Mouse (Mus musculus): ENCODE data around the gene Pycr1. TPM values are rescaled to one million over a fixed set of nuclear protein-coding genes. Genes with fewer than 3 reads are reported as not detected.

Gene Pycr1
- total RNA-seq, 2 experiments from 2014 or later, result 5.1 to 5.2 TPM

DNA sequence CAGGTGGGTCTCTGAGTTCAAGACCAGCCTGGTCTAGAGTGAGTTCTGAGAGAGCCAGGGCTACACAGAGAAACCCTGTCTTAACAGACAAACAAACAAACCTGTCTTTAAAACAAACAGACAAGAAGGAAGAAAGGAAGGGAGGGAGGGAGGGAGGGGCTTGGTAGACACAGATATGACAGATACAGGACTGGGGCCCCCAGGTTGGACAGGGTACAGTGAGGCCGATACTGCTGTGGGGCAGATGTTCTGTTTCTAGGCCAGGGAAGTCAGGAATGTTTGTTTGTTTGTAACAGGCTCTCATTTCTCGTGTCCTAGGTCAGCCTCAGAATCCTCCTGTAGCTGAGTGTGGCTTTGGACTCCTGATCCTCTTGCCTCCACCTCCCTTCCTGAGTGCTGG, 40.0 kb downstream of the Pycr1 start:
- DNase-seq, result no peak

DNA sequence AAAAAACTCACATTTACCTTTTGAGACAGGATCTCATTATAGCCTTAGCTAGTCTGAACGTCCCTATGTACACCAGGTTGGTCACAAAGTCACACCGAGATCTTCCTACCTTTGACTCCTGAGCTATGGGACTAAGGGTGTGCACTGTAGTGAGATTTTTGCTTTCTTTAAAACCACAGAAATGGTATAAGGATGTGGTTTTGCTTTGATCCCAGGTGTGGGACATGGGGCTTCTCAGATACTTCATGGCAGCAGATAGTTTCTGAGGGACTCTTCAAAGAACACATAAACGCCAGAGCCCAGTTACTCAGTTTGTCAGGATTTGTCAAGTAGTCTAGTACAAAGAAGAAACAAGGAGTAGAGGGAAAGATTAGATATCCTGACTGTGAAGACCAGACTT, 42.9 kb downstream of the Pycr1 start:
- no peak for DNase-seq

DNA sequence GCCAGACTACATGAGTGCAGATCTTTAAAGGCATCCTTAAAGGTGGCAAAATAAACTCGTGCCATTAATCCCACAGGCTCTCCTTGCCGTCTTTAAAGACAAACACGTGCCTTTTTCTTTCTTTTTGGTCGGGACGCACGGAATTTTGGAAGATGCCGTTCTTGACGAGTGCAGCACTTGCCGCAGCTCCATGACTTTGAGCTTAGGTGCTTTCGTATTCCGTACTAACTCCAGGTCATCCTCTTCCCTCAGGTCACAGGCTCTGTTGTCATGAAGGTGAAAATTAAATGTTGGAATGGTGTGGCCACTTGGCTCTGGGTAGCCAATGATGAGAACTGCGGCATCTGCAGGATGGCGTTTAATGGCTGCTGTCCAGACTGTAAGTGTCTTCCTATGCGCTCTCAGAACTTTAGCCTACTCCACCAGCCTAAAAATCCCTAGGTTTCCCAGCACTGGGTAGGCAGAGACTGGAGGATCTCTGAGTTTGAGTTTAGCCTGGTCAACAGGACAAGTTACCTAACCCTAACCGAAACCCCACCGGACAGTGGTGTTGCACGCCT, 44.5 kb downstream of the Pycr1 start:
- DNase-seq, result no peak

DNA sequence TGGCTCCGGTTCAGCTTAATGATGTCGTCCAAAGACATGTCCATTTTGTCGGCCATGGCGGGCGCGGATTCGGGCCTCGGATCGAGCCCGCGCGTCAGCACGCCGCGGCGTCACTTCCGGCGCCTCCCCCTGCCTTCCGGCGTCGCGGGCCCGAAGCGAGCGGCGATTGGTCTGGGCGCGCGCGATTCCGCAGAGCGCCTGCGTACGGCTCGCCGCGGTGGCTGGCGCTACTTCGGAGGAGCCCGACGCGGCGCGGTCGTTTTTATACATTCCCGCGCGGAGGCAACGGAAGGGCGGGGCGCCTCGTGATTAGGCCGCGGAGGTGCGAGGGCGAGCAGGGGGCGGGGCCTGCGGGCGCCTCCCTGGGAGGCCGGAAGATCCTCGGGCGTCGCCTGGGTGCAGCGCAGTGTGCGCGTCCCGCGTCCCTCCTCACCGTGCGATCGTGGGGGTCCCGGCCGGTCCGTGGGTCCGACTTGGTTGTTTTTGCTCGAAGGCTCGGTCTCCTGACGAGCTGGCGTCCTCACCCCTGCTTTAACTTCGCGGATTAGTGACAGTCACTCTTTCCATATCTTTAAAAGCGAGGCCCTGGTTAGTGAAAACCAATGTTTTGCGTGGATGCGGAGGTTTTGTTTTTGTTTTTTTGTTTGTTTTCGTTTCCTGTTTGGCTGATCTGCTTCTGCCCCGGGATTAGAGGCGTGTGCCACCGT, 45.1 kb downstream of the Pycr1 start, which contains the start of the genes Alyref and Anapc11:
TSS of gene Alyref (minus strand) at position 83 of the 707 bp plus-strand sequence.
TSS of gene Anapc11 (plus strand) at position 139 of the 707 bp plus-strand sequence.
- peak; percentile 96 for DNase-seq

DNA sequence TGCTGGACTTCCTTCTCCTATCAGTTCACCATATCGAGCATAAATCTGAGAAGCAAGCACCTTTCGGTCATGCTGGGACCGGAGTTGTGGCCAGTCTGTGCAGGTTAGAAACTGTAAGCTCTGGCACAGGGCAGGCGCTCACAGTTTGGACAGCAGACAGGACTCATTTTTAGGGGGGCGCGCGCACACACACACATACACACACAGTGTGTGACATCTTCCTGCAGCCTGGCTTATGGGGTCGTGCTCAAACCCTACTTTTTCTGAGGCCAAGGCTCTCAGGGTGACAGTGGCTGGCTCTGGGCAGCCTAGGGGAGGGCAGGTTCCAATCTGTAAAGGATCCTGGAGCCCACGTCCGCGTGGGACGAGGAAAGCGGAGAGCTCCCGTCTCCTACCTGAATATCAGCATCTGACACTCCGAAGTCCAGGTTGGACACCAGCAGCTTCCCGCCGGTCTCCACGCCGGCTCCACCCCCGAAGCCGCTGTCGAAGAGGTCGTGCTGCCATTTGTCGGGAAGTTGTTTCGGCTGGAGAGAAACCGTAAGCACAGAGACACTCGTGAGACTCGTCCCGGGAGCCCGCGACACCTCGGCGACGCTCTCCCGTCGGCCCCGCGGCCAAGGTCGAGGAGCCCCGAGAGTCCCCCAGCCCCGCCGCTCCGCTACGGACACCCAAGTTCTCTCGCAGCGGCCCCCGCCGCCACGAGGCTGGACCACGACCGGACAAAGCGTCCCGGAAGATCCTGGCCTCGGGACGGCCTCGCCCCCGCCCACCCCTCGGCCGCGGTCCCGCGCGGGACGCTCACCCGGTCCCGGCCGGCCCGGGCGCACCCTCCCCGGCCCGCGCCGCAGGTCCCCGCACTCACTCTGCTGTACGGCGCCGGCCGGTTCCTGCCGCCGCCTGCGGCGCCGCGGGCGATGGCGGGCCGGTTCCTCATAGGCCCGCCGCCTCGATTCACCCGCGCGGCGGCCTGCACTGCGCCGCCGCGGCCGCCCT, 46.0 kb downstream of the Pycr1 start:
- no peak for DNase-seq

DNA sequence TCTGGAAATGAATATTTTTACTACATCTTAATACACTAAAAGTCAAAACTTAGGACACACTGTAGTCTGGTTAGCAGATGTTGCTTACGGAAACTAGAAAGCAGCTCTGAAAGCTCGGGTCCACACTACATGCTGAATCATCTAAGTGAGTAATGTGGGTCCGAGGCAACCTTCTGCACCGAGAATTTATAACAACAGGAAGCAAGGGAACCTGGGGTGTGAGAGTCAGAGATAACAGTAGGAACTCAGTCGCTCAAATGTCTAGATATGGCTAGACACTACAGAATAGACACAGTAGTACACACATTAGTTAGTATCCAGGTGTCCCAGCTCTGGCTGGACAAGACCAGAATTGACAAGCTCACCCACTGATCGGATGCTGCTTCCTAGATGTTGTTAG, 55.0 kb downstream of the Pycr1 start:
- DNase-seq, result no peak

Small RNAs within 50 kb of the gene (microRNA-seq; reads per million reads assigned to microRNA genes)
- gene Mir6936, result not detected

Other genes starting within 250 kb of the Pycr1 start
- gene Nploc4, start 206.1 kb downstream of the Pycr1 start, total RNA-seq (2021), result 10 to 100 TPM; 59.7 to 67.0 TPM
- 1 to 10 TPM in 1 of 2 experiments, under 1 TPM in 1; 0.30 to 2.6 TPM for gene Tspan10, start 201.1 kb downstream of the Pycr1 start, total RNA-seq (2021)
- gene Pde6g, start 190.3 kb downstream of the Pycr1 start, total RNA-seq (2021), result under 1 TPM in 1 of 2 experiments, not detected in 1; 0.94 TPM
- 10 to 100 TPM; 59.0 to 82.0 TPM for gene Oxld1, start 185.7 kb downstream of the Pycr1 start, total RNA-seq (2021)
- 10 to 100 TPM; 16.1 to 18.8 TPM for gene Ccdc137, start 185.7 kb downstream of the Pycr1 start, total RNA-seq (2021)
- 10 to 100 TPM; 20.6 to 20.9 TPM for gene Arl16, start 176.2 kb downstream of the Pycr1 start, total RNA-seq (2021)
- gene Mrpl12, start 159.2 kb downstream of the Pycr1 start, total RNA-seq (2021), result 100 to 1,000 TPM; 179 to 189 TPM
- 10 to 100 TPM; 58.5 to 60.9 TPM for gene Slc25a10, start 151.9 kb downstream of the Pycr1 start, total RNA-seq (2021)
- gene Gcgr, start 113.1 kb downstream of the Pycr1 start, total RNA-seq (2021), result 10 to 100 TPM in 1 of 2 experiments, 1 to 10 TPM in 1; 9.6 to 15.7 TPM
- 10 to 100 TPM; 60.0 to 62.2 TPM for gene Mcrip1, start 94.0 kb downstream of the Pycr1 start, total RNA-seq (2021)
- 10 to 100 TPM in 1 of 2 experiments, 1 to 10 TPM in 1; 7.1 to 21.8 TPM for gene Ppp1r27, start 92.6 kb downstream of the Pycr1 start, total RNA-seq (2021)
- gene P4hb, start 70.5 kb downstream of the Pycr1 start, total RNA-seq (2021), result 100 to 1,000 TPM; 424 to 571 TPM
- gene Arhgdia, start 62.1 kb downstream of the Pycr1 start, total RNA-seq (2021), result 100 to 1,000 TPM; 281 to 286 TPM
- gene Alyref, start 45.4 kb downstream of the Pycr1 start, total RNA-seq (2021), result 100 to 1,000 TPM; 112 to 114 TPM
- 10 to 100 TPM; 73.1 to 86.4 TPM for gene Anapc11, start 45.3 kb downstream of the Pycr1 start, total RNA-seq (2021)
- 1 to 10 TPM; 1.0 to 1.3 TPM for gene Npb, start 35.3 kb downstream of the Pycr1 start, total RNA-seq (2021)
- gene Pcyt2, start 25.8 kb downstream of the Pycr1 start, total RNA-seq (2021), result 100 to 1,000 TPM; 144 to 150 TPM
- gene Sirt7, start 18.5 kb downstream of the Pycr1 start, total RNA-seq (2021), result 10 to 100 TPM; 33.2 to 40.3 TPM
- gene Mafg, start 10.2 kb downstream of the Pycr1 start, total RNA-seq (2021), result 10 to 100 TPM; 41.1 to 46.5 TPM
- gene Myadml2, start 4.4 kb upstream of the Pycr1 start, total RNA-seq (2021), result 1 to 10 TPM; 3.2 to 7.6 TPM
- gene Notum, start 17.4 kb upstream of the Pycr1 start, total RNA-seq (2021), result 10 to 100 TPM; 12.4 to 13.3 TPM
- 10 to 100 TPM; 67.9 to 81.5 TPM for gene Aspscr1, start 29.2 kb upstream of the Pycr1 start, total RNA-seq (2021)
- gene Cenpx, start 70.0 kb upstream of the Pycr1 start, total RNA-seq (2021), result 10 to 100 TPM; 47.6 to 51.3 TPM
- 10 to 100 TPM; 20.0 to 27.4 TPM for gene Lrrc45, start 70.2 kb upstream of the Pycr1 start, total RNA-seq (2021)
- gene Rac3, start 77.7 kb upstream of the Pycr1 start, total RNA-seq (2021), result 1 to 10 TPM; 3.8 to 9.5 TPM
- 10 to 100 TPM; 33.0 to 37.3 TPM for gene Dcxr, start 83.5 kb upstream of the Pycr1 start, total RNA-seq (2021)
- gene Cbr2, start 88.3 kb upstream of the Pycr1 start, total RNA-seq (2021), result 10 to 100 TPM in 1 of 2 experiments, 1 to 10 TPM in 1; 9.2 to 17.6 TPM
- 10 to 100 TPM; 23.9 to 46.6 TPM for gene Hmga1b, start 119.0 kb upstream of the Pycr1 start, total RNA-seq (2021)
- gene Rfng, start 140.4 kb upstream of the Pycr1 start, total RNA-seq (2021), result 10 to 100 TPM; 15.9 to 20.6 TPM
- gene Gps1, start 140.5 kb upstream of the Pycr1 start, total RNA-seq (2021), result 10 to 100 TPM; 84.2 to 89.3 TPM
- 10 to 100 TPM; 61.2 to 64.3 TPM for gene Dus1l, start 152.6 kb upstream of the Pycr1 start, total RNA-seq (2021)
- gene Fasn, start 180.8 kb upstream of the Pycr1 start, total RNA-seq (2021), result 100 to 1,000 TPM in 1 of 2 experiments, 10 to 100 TPM in 1; 93.1 to 104 TPM